Mouse (Mus musculus): ENCODE measurements around the gene Cadps.

Cadps gene

DNA sequence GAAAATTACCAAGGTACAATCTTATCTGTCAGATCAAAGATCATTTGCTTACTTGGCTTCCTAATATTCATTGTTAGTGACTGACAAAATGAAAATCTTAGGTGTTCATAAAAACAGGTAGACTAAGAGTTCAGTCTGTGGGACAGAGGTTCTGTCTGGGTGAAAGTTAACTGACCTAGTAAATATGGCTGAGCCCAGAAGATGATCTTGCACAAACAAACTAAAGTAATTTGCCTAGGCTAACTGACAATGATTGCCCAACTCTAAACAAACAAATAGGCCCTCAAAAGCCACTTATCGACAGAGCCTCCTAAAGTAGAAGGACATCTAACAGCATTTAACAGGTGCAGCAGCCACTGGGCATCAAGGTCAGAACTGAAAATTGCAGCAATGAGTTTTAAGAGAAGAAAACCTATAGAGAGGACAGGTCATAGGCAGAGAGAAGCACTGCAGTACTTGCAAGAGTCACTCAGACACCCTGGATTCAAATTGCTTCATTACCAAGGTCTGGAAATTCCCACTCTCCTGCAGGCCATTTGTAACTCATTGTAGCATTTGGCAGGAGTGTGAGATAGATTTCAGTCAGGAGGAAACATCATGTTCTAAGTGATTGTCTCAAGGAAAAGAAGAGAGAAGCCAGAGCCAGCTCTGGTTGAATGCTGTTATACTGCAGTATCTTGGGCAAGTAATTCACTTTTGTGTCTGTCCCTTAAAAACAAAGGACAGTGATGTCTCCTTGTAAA, 100.3 kb downstream of the Cadps start:
- no peak for DNase-seq

DNA sequence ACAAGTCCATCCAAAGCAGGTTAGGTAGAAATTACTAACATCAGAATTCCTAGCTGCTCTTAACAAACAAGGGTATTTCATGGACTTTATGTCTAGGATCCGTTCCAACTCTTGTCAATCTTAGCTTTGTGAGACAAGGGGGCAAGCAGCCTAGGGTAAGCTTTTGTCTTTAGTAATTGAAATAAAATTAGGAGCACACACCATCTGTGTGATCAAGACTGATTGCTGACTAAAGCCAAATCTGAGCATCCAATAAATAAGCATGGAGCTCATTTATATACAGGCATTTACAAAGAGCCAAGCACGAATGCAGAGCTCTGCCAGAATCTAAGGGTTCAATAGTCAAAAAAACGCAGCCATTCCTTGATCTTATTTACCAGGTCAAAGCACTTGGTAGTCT, 104.1 kb downstream of the Cadps start:
- DNase-seq = no peak

GRCm38 (mm10) chr14:12715906-12716659, 106.8 kb downstream of the Cadps start:
- DNase-seq = no peak

DNA sequence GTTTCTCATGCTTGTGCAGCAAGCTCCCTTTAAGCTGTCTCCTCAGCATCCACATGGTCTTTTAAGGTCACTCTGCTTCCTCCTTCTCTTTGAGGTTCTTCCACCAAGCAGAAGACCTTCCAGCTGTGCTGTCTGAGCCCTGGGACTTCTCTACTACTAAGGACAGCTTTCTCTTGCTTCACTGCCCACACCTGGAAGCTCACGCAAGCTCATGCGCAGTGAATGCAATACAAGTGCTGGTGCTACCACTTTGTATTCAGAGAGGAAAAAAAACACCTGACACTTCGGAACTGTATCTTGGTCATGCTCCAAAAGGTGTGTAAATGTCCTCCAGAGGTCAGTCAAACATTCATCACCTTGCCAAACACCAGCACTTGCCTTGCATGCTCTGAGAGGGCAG, 115.5 kb downstream of the Cadps start:
- DNase-seq = no peak

DNA sequence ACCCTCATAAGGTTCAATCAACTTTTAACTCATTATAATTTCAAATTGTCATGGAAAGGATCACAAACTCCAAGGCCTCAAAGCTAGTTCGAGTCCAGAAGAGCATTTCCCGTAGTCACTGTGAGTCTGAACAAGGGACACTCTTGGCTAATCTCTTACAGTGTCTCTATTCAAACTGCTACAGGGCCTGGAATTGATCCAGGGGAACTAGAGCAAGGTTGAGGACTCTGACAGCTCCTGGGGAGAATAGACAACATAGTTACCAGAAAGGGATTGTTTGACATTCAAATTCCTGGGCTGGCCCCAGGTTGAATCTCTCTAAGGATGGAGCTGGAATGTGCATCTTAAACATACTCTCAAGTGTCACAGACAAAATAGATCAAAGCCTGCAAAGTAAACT, 118.4 kb downstream of the Cadps start:
- DNase-seq = no peak

- DNase-seq = no peak
These were observed 132.7 kb downstream of the Cadps start for GRCm38 (mm10) chr14:12690201-12690600.

DNA sequence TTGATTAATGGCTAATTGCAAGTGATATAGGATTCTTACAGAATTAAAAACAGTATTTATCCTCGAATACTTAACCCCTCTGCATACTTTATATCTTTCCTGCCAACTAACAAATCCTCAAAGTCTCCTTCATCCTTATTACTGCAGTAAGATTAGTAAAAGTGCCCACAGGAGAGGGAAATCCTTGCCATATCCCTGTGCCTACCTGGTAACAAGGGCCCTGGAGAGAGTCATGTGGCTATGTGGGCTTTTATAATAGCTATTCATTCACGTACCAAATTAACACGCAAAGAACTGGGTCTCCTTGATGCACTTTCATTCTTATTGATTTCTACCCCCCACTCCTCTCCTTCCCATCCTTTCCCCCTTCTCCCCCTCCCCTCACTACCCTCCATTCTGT, 137.9 kb downstream of the Cadps start:
- DNase-seq = no peak

- no peak for DNase-seq
These were observed 141.8 kb downstream of the Cadps start for GRCm38 (mm10) chr14:12680819-12681638.

DNA sequence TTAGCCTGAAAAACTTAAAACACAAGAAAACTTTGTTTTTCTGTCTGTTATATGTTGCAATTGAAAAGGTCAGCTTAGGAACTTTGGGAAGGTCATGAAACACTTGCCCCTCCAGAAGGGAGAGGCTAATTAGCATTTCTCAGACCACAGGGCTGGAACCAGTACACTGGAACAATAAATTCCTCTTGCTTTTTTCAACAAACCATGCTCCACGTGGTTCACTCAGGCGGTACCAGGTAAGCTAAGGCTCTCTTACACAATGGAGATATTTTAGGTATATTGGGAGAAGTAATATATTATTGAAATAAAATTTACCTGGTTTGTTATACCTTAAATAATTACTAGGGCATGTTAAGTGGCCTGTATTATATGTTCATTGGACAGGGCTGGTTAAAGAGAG, 161.4 kb downstream of the Cadps start:
- no peak for DNase-seq

DNA sequence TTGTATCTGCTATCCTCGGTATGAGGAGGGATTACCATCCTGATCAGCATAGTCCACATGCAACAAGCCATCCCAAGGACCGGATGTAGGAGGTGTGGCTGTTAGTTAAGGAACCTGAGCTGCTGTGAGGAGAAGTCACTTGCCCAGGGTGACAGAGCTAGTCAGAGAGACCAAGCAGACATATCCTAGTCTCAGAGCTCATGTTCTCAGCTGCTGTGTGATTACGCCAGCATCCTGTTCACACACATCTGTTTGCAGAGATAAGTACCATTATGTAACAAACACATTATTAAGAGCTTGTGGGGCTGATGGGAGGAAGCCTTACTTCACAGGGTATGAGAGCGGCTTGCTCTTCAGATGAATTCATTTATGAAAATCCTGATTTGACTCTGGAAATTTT, 165.5 kb downstream of the Cadps start:
- DNase-seq = no peak

DNA sequence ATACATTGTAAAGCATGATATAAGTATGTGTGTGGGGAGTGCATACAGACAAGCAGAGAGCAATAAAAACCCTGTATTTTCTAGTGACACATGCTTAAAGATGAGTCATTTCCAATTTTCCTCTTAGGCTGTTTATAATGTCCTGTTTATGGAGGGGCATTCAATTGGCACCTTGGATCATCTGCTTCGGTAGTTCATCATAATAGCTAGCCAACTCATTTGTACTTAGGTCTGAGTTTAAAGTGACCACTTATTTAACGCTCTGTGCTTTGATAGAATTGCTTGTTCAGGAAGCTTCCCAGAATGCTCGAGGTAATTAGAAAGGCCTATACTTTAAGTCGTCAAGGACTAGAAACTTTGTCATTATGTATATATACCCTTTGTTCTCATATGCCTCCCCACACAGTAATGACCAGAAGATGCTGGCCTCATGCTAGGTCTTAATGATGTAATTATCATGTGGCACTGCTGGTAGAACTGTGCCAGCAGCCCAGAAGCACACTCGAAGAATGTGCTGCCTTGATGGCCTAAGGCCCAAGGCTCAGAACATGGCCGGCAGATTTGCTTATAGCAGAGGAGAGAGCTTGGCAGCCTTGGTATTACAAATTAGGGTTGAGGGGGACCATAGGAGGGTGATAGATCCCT, 179.9 kb downstream of the Cadps start:
- DNase-seq = no peak

GRCm38 (mm10) chr14:12638762-12639161, 184.1 kb downstream of the Cadps start:
- DNase-seq = no peak

DNA sequence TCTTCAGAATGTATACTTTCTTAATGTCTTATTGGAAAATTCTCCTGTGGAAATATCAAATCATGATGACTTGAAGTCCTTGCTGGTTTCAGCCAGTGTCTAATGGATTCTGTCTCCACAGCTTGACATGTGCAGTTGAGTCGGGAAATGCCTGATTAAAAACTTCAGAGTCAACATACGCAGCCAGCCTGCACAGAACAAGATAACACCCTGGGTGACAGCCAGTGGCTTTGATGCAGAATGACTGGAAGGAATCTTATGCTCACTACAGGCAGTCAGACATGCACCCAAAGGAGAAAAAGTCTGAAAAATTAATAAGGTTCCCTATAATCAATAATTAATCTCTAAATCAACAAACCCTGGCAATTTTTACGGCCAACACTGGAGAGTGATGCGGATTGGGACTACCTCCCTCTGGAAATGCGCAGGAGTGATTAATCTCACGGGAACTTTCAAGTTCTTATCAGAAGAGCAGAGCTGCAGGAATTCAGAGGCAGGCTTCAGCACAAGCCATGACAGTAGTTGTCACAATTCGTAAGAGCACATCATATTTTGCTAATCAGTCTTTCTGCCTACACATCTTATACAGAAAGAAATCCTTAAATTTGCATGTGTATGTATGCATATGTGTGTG, 185.6 kb downstream of the Cadps start:
- no peak for DNase-seq

DNA sequence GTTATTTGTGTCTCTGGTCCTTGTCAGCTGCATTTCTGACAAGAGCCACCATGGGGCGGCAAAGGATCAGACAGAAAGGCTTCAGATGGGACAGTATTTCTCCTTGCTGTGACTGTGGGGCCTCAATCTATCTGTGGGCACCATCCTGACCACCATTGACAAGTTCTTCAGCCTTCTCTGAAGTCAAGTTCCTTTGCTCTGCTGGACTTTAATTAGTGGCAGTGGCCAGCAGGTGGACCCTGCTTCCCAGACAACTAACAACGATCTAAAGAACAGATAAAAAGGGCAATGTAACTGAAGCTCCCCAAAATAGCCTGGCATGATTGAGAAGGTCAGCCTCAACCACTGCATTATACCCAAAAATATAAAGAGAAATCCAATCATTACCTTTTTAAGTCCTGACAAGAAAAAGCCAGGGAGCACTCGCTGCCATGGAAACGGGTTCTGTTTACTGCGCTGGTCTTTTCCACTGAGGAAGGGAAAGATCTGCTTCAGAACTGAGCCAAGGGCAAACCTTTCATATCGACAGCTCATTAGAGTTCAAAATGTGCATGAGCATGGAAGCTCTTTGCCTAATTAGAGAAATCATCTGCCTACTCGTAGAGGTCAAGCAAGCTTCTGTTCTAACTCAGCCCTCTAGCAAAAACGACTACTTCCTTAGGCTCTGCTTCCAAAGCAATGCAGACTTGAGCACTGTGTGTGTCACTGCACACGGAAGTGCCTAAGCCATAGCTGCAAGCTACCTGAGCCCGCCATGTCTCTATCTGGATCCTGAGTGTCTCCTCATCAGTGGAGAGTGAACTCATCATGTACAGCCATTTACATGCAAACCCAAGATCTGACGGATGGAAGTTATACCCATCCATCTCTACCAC, 198.4 kb downstream of the Cadps start:
- DNase-seq = no peak

DNA sequence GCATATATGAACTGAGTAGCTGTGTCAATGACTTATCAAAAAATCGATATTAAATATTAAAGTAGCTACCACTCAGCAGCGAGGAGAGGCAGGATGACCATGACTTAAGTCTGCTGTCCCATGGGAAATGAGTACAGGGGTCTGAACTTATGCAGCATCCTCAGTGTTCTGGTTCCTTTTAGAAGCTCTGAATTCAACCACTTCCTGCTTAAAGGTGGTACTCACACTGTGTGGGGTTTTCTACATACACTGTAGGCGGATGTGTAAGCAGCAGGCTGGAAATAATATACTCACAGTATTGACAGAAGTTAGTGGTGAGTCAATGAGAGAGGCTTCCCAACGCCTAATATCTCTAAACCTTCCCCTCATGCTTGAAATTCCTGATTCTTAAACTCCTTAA, 215.9 kb downstream of the Cadps start:
- DNase-seq = no peak

DNA sequence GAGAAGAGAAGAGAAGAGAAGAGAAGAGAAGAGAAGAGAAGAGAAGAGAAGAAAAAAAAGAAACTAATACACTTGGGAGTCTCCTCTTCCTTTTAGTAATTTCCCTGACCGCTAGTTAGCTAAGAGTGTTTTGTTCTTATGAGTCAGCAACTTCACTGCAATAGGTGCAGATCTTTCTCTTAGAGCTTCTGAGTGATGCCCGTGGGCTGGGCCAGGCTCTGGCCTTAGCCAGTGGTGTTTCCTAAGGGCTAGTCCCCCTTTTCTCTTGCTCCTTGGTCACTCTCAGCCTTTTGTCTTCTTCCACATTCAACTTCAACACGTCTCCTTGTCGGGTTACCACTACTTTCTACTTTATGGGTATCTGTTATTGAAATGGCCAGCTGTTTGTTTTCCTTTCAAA, 216.7 kb downstream of the Cadps start:
- DNase-seq = no peak

DNA sequence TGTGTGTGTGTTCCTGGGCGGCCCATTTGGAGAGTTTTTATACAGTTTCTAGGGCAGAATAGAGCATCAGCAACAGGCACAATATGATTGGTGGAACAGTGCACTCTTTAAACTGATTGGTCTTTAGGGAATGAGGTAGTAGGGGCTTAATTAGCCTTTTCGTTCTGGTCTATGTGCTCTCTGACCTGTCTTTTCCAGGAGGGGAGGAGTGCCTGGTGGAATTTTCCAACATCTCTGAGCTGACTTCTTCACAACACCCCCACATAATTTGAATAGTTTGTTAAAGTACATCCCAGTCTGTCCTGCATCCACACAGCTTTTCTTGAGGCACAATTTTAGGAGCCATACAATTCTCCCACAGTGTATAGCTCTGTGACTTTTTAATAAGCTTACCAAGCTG, 220.8 kb downstream of the Cadps start:
- DNase-seq = no peak

- no peak for DNase-seq
These were observed 227.6 kb downstream of the Cadps start for GRCm38 (mm10) chr14:12595326-12595725.

- DNase-seq = no peak
These were observed 230.3 kb downstream of the Cadps start for GRCm38 (mm10) chr14:12592472-12593075.

GRCm38 (mm10) chr14:12591829-12592228, 231.1 kb downstream of the Cadps start:
- DNase-seq = no peak

DNA sequence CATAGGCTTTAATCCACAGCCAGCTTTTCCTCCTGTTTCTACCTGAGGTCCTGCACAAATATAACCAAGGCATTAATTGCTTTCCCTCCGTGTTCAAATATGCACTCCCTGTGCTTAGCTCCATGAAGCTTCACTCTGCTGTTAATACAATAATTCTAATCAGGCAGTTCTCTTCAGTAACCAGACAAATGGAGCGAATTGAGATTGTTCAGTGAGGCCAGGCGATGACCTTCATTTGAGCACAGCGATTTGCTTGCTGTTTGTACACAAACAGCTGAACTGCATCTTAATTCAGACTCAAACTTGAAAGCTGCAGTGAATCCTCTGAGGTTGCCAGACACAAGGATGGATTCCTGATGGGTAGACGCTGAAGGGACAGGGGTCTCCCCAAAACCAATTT, 239.3 kb downstream of the Cadps start:
- no peak for DNase-seq

All from lung, adult 18-20 months (tissue).